Mouse (Mus musculus) erythroblast, embryonic 14.5 days (primary cell): Measurements from ENCODE around the gene Flad1.

Experiments
- GATA1 ChIP-seq: IDR thresholded peaks from 2 replicates; pipeline ENCODE4 v1.6.1; 2012; ENCODE audit warnings: low read length, inconsistent platforms, mixed read lengths
- TAL1 ChIP-seq: IDR thresholded peaks from 3 replicates; pipeline ENCODE4 v1.6.1; 2012; ENCODE audit warnings: low read length, inconsistent platforms, mixed read lengths

- TF ChIP-seq TAL1, result no peak
- no peak for TF ChIP-seq GATA1
These were observed 9.0 kb downstream of the Flad1 start, which contains the start of gene Lenep for GRCm38 (mm10) chr3:89402693-89403092.
